Mouse (Mus musculus): ENCODE measurements around the gene Tmem229b.

- TF ChIP-seq POLR2A (IDR thresholded peaks at IDR 0.05; ENCODE audit: control insufficient read depth in 1 of 2, insufficient read depth in 1 of 2, low read depth in 1 of 2, low read length in 2 of 2, poor library complexity in 1 of 2), result no peak
- TF ChIP-seq HCFC1 (IDR thresholded peaks at IDR 0.05; ENCODE audit: low read depth, low read length), result no peak
- no peak for TF ChIP-seq CTCF (IDR thresholded peaks at IDR 0.05 in 2 of 3, conservative IDR thresholded peaks at IDR 0.05 in 1 of 3; ENCODE audit: control insufficient read depth in 1 of 3, insufficient read depth in 1 of 3, low read depth in 2 of 3, low read length in 3 of 3, poor library complexity in 1 of 3, severe bottlenecking in 1 of 3)
- TF ChIP-seq TCF12 (IDR thresholded peaks at IDR 0.05; ENCODE audit: low read depth, low read length), result no peak
- no peak for TF ChIP-seq EP300 (IDR thresholded peaks at IDR 0.05; ENCODE audit: low read depth in 1 of 2, low read length in 2 of 2)
- TF ChIP-seq NRF1 (IDR thresholded peaks at IDR 0.05; ENCODE audit: insufficient read depth, low read depth, low read length, poor library complexity, severe bottlenecking), result no peak
- TF ChIP-seq MAX (IDR thresholded peaks at IDR 0.05; ENCODE audit: low read length), result no peak
- TF ChIP-seq BHLHE40 (IDR thresholded peaks at IDR 0.05; ENCODE audit: borderline replicate concordance, low read depth, low read length), result no peak
- TF ChIP-seq POLR2AphosphoS5 (IDR thresholded peaks at IDR 0.05; ENCODE audit: borderline replicate concordance, low read depth, low read length), result no peak
- TF ChIP-seq MAFK (IDR thresholded peaks at IDR 0.05; ENCODE audit: borderline replicate concordance, low read depth, low read length), result no peak
- no peak for TF ChIP-seq USF2 (IDR thresholded peaks at IDR 0.05; ENCODE audit: borderline replicate concordance in 1 of 2, insufficient read depth in 1 of 2, low read depth in 1 of 2, low read length in 2 of 2)
Measured at GRCm38 (mm10) chr12:79047203-79047602, 39.8 kb upstream of the Tmem229b start.

Measured in MEL (cell line).